Mouse (Mus musculus) bone marrow, adult 2 months (tissue): Measurements from ENCODE around the gene Fxyd7. TPM values are rescaled to one million over a fixed set of nuclear protein-coding genes. Genes with fewer than 3 reads are reported as not detected.

Source experiments
- H3K27ac ChIP-seq: fragments of 200-500 bp; 2 replicates; pipeline ENCODE4 v1.5.1; 2012; ENCODE audit warnings: low read depth, mild to moderate bottlenecking, control low read depth, inconsistent platforms, low read length; ENCODE audit not compliant: control insufficient read depth, poor library complexity, insufficient read depth
- H3K4me1 ChIP-seq: fragments of 200-500 bp; 2 replicates; pipeline ENCODE4 v1.6.1; 2011; ENCODE audit warnings: low read length; ENCODE audit not compliant: control insufficient read depth, insufficient read depth
- H3K4me3 ChIP-seq: fragments of 200-500 bp; replicated peaks from 2 replicates; pipeline ENCODE3; 2011; ENCODE audit warnings: mild to moderate bottlenecking, low read depth, low read length, control low read depth; ENCODE audit not compliant: control insufficient read depth
- CTCF ChIP-seq: fragments of 200-500 bp; IDR thresholded peaks from 2 replicates; pipeline ENCODE4 v1.5.1; 2011; ENCODE audit warnings: low read length, control low read depth; ENCODE audit not compliant: control insufficient read depth, insufficient read depth
- POLR2A ChIP-seq: fragments of 200-500 bp; IDR thresholded peaks from 2 replicates; pipeline ENCODE4 v1.6.1; 2011; ENCODE audit warnings: low read depth, mild to moderate bottlenecking, control low read depth, low read length, borderline replicate concordance; ENCODE audit not compliant: control insufficient read depth
- WGBS: fragments of 180-500 bp; shearing (Covaris S2); methylation state at CpG from one replicate; pipeline ENCODE4 v1.1.7; 2018; 5-methylcytosine and 5-hydroxymethylcytosine counted together
- polyA plus RNA-seq: library from polyadenylated mRNA; stranded (reverse); fragments of >200 nt; gene quantifications from 2 replicates; pipeline ENCODE4 v1.2.4, GENCODE M21; 2011; ENCODE audit warnings: low replicate concordance; ENCODE audit not compliant: missing spikeins, insufficient read depth, insufficient read length

The Fxyd7 gene
- polyA plus RNA-seq, 1 experiment, result not detected

GRCm38 (mm10) chr7:31057730-31058129, 6.5 kb upstream of the Fxyd7 start:
- Histone ChIP-seq H3K27ac (no peak overlapping the region), H3K4me1 (no peaks in the 10 kb centered on the region), H3K4me3 (no peak overlapping the region)
- no peak for TF ChIP-seq POLR2A
- TF ChIP-seq CTCF, result no peak
- WGBS, result 75% methylated on average over 5 of the region's 5 CpGs

DNA sequence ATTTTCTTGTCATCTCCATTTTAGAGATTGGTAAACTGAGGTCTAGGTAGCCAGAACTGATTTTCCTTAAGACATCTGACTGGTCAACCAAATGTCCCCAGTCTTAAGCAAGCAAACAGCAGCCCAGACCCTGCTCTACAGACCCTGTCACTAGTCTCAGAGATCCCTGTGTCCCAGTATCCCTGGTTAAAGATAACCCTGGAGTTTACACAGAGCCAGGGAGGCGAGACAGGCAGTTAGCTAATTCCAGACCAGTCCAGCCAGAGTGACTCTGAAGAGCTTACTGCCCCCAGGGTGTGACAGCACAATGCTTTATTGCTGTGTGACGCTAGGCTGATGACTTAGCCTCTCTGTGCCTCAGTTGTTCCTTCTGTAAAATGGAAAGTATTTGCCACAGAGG, 5.8 kb upstream of the Fxyd7 start, which contains the start of gene Fxyd1:
Fxyd1 (minus strand) TSS at position 129 of the 400 bp plus-strand sequence.
- Histone ChIP-seq H3K27ac (no peak within 1 kb of the TSS), H3K4me3 (no peak within 1 kb of the TSS), H3K4me1 (no peaks in the 10 kb centered on the region)
- TF ChIP-seq POLR2A, result no peak
- TF ChIP-seq CTCF, result no peak
- 80% methylated on average over 2 of the region's 2 CpGs for WGBS

DNA sequence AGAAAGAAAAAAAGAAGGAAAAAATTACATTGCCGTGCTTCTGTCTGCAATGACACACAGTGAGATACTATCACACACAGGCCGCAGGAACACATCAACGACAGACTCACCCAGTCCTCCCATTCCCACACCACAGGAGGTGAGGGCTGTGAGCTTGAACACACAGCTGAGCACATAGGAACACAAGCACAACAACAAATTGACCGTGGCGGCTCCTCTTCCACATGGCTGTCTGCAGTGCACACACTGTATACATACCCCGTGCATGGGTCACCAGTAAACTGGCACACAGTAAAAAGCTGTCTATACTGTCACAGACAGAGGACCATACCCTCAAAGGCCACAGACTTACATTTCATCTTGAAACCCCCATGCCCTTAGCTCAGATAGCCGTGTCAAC, 5.2 kb upstream of the Fxyd7 start:
- H3K4me1 ChIP-seq, result no peaks in the 10 kb centered on the region
- no peak for TF ChIP-seq POLR2A
- no peak overlapping the region for H3K4me3 ChIP-seq
- H3K27ac ChIP-seq, result no peak overlapping the region
- WGBS, result 72% methylated on average over 7 of the region's 7 CpGs

GRCm38 (mm10) chr7:31055883-31056282, 4.6 kb upstream of the Fxyd7 start:
- TF ChIP-seq CTCF, result no peak
- TF ChIP-seq POLR2A, result no peak
- 77% methylated on average over 3 of the region's 4 CpGs for WGBS
- no peak overlapping the region for H3K27ac ChIP-seq
- no peaks in the 10 kb centered on the region for H3K4me1 ChIP-seq
- H3K4me3 ChIP-seq, result no peak overlapping the region

- H3K27ac ChIP-seq, result no peak overlapping the region
- H3K4me1 ChIP-seq, result no peaks in the 10 kb centered on the region
- H3K4me3 ChIP-seq, result no peak overlapping the region
- TF ChIP-seq CTCF, result no peak
- no peak for TF ChIP-seq POLR2A
- whole genome bisulfite sequencing, result 48% methylated on average over 10 of the region's 10 CpGs
Observed at GRCm38 (mm10) chr7:31055354-31055824, 4.1 kb upstream of the Fxyd7 start.

- 83% methylated on average over 11 of the region's 11 CpGs for WGBS
- TF ChIP-seq POLR2A (no peak), CTCF (no peak)
- Histone ChIP-seq H3K4me1 (no peaks in the 10 kb centered on the region), H3K4me3 (no peak overlapping the region), H3K27ac (no peak overlapping the region)
Observed at GRCm38 (mm10) chr7:31054661-31055320, 3.5 kb upstream of the Fxyd7 start.

DNA sequence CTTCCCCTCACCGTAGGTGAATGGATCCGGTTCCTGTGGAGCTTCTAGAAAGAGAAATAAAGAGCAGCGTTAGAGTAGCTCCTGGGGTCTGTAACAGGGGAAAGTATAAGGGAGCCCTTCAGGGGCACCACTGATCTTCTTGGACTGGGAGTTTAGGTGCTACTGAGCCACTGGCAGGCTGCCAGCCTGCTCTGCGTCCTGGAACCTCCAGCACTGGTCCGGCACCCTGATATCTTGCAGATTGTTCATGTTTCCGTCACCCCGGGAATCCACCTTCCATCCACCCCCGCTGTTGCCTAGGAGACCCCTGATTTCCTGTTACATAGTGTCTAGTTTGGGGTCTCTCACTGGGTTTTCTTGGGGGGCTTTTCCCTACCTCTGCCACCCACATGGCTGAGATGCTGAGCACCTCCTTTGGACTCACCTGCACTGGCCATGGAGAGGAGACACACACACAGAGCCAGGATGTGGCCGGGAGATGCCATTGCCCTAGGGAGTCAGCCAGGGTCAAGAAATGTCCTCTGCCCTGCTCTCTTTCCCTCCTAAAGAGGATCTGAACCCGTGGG, 2.7 kb upstream of the Fxyd7 start:
- no peak overlapping the region for H3K27ac ChIP-seq

GRCm38 (mm10) chr7:31052636-31053434, 1.6 kb upstream of the Fxyd7 start:
- Histone ChIP-seq H3K27ac (no peak overlapping the region), H3K4me1 (no peaks in the 10 kb centered on the region), H3K4me3 (no peak overlapping the region)
- TF ChIP-seq POLR2A, result no peak
- TF ChIP-seq CTCF, result no peak
- 12% methylated on average over 34 of the region's 34 CpGs for WGBS

More for the DNA sequence above, 2.7 kb upstream of the Fxyd7 start:
- Histone ChIP-seq H3K4me3 (no peak overlapping the region), H3K4me1 (no peaks in the 10 kb centered on the region)
- no peak for TF ChIP-seq POLR2A
- no peak for TF ChIP-seq CTCF
- 73% methylated on average over 10 of the region's 10 CpGs for WGBS
